Mouse (Mus musculus): ENCODE results near the gene Ifi35. TPM values are rescaled to one million over a fixed set of nuclear protein-coding genes. Genes with fewer than 3 reads are reported as not detected.

Ifi35 gene
- polyA plus RNA-seq, 1 experiment = 24.7 TPM

- Histone ChIP-seq H3K4me3 (ENCODE audit: insufficient read depth, low read length) (no peak overlapping the region), H3K4me1 (ENCODE audit: control insufficient read depth, insufficient read depth, low read length) (no peaks in the 10 kb centered on the region), H3K27ac (ENCODE audit: insufficient read depth, low read length) (no peak overlapping the region)
- TF ChIP-seq POLR2A (IDR thresholded peaks at IDR 0.05; ENCODE audit: low read depth, low read length) = no peak
- TF ChIP-seq CTCF (IDR thresholded peaks at IDR 0.05; ENCODE audit: borderline replicate concordance, insufficient read depth, low read length) = no peak
These were observed 58.9 kb downstream of the Ifi35 start for GRCm38 (mm10) chr11:101507090-101507489.

Other genes with a start within 250 kb of the Ifi35 start
- gene Ezh1, start 221.9 kb upstream of the Ifi35 start, polyA plus RNA-seq (2011; ENCODE audit: insufficient read length, low read depth, missing spikeins) = 13.9 and 14.4 TPM in 2 replicates
- gene Ramp2, start 202.4 kb upstream of the Ifi35 start, polyA plus RNA-seq (2011; ENCODE audit: insufficient read length, low read depth, missing spikeins) = 2.3 and 2.7 TPM in 2 replicates
- gene Vps25, start 194.7 kb upstream of the Ifi35 start, polyA plus RNA-seq (2011; ENCODE audit: insufficient read length, low read depth, missing spikeins) = 99.4 and 135 TPM in 2 replicates
- 1.8 and 2.0 TPM in 2 replicates for gene Wnk4, start 187.8 kb upstream of the Ifi35 start, polyA plus RNA-seq (2011; ENCODE audit: insufficient read length, low read depth, missing spikeins)
- 0.87 and 1.0 TPM in 2 replicates for gene Cntd1, start 169.4 kb upstream of the Ifi35 start, polyA plus RNA-seq (2011; ENCODE audit: insufficient read length, low read depth, missing spikeins)
- gene Coa3, start 169.3 kb upstream of the Ifi35 start, polyA plus RNA-seq (2011; ENCODE audit: insufficient read length, low read depth, missing spikeins) = 77.1 and 78.8 TPM in 2 replicates
- gene Becn1, start 146.1 kb upstream of the Ifi35 start, polyA plus RNA-seq (2011; ENCODE audit: insufficient read length, low read depth, missing spikeins) = 77.3 and 86.3 TPM in 2 replicates
- 127 and 143 TPM in 2 replicates for gene Psme3, start 132.2 kb upstream of the Ifi35 start, polyA plus RNA-seq (2011; ENCODE audit: insufficient read length, low read depth, missing spikeins)
- gene Aoc2, start 123.3 kb upstream of the Ifi35 start, polyA plus RNA-seq (2011; ENCODE audit: insufficient read length, low read depth, missing spikeins) = 1.3 and 1.7 TPM in 2 replicates
- 2.7 and 4.2 TPM in 2 replicates for gene Aoc3, start 117.8 kb upstream of the Ifi35 start, polyA plus RNA-seq (2011; ENCODE audit: insufficient read length, low read depth, missing spikeins)
- gene G6pc, start 80.8 kb upstream of the Ifi35 start, polyA plus RNA-seq (2011; ENCODE audit: insufficient read length, low read depth, missing spikeins) = not detected in 2 replicates
- gene Aarsd1, start 30.8 kb upstream of the Ifi35 start, polyA plus RNA-seq (2011; ENCODE audit: insufficient read length, low read depth, missing spikeins) = 4.4 and 11.3 TPM in 2 replicates
- gene Gm27029, start 23.6 kb upstream of the Ifi35 start, polyA plus RNA-seq (2011; ENCODE audit: insufficient read length, low read depth, missing spikeins) = 12.6 and 14.7 TPM in 2 replicates
- gene Rundc1, start 23.3 kb upstream of the Ifi35 start, polyA plus RNA-seq (2011; ENCODE audit: insufficient read length, low read depth, missing spikeins) = 8.0 and 10.1 TPM in 2 replicates
- 14.6 and 27.7 TPM in 2 replicates for gene Ptges3l, start 23.1 kb upstream of the Ifi35 start, polyA plus RNA-seq (2011; ENCODE audit: insufficient read length, low read depth, missing spikeins)
- 668 and 702 TPM in 2 replicates for gene Rpl27, start 6.1 kb upstream of the Ifi35 start, polyA plus RNA-seq (2011; ENCODE audit: insufficient read length, low read depth, missing spikeins)
- 9.5 and 11.2 TPM in 2 replicates for gene Rnd2, start 16.6 kb downstream of the Ifi35 start, polyA plus RNA-seq (2011; ENCODE audit: insufficient read length, low read depth, missing spikeins)
- gene Vat1, start 17.8 kb downstream of the Ifi35 start, polyA plus RNA-seq (2011; ENCODE audit: insufficient read length, low read depth, missing spikeins) = 218 and 264 TPM in 2 replicates
- 9.2 and 11.2 TPM in 2 replicates for gene Brca1, start 103.5 kb downstream of the Ifi35 start, polyA plus RNA-seq (2011; ENCODE audit: insufficient read length, low read depth, missing spikeins)
- 126 and 209 TPM in 2 replicates for gene Nbr1, start 103.7 kb downstream of the Ifi35 start, polyA plus RNA-seq (2011; ENCODE audit: insufficient read length, low read depth, missing spikeins)
- 13.3 and 15.6 TPM in 2 replicates for gene Tmem106a, start 133.8 kb downstream of the Ifi35 start, polyA plus RNA-seq (2011; ENCODE audit: insufficient read length, low read depth, missing spikeins)
- gene Gm11634, start 150.8 kb downstream of the Ifi35 start, polyA plus RNA-seq (2011; ENCODE audit: insufficient read length, low read depth, missing spikeins) = not detected in 2 replicates
- gene Rdm1, start 178.8 kb downstream of the Ifi35 start, polyA plus RNA-seq (2011; ENCODE audit: insufficient read length, low read depth, missing spikeins) = 10.8 and 18.1 TPM in 2 replicates
- 4.1 and 6.5 TPM in 2 replicates for gene Arl4d, start 217.1 kb downstream of the Ifi35 start, polyA plus RNA-seq (2011; ENCODE audit: insufficient read length, low read depth, missing spikeins)

All from embryonic fibroblast, embryonic 13.5 days (primary cell).